Mouse (Mus musculus): ENCODE measurements around the gene Col24a1. TPM values are rescaled to one million over a fixed set of nuclear protein-coding genes. Genes with fewer than 3 reads are reported as not detected.

The Col24a1 gene
- polyA plus RNA-seq, 1 experiment from 2014 or later, result 0.37 TPM

DNA sequence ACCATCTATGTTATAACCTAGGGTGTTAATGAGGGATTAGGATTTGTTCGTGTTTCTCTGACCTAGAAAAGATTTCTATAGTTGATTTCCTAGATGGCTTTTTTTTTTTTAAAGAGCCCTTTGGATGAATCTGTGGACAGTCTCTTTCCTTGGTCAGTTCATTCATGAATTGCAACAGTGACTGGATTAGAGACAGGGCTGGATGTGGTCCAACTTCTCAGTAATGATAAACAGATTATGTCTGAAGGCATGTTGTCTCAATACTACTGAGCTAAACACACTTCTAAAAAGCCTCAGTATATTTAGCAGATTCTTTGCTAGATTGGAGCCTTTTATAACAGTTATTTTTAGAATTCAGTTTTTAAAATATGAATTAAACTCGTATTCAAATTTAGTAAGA, 44.9 kb downstream of the Col24a1 start:
- WGBS, result 57% methylated on average over 2 of the region's 2 CpGs

GRCm38 (mm10) chr3:145339851-145340499, 47.7 kb downstream of the Col24a1 start:
- Histone ChIP-seq H3K9ac (replicated peaks; ENCODE audit: low read length) (no peak overlapping the region), H3K4me2 (ENCODE audit: low read length) (no peak overlapping the region), H3K4me3 (replicated peaks; ENCODE audit: low read depth, low read length) (no peak overlapping the region), H3K4me1 (ENCODE audit: control insufficient read depth, insufficient read depth, low read length) (no peaks in the 10 kb centered on the region), H3K27me3 (ENCODE audit: control insufficient read depth, insufficient read depth, low read length) (no peaks in the 10 kb centered on the region), H3K27ac (replicated peaks; ENCODE audit: low read depth, low read length) (no peak overlapping the region), H3K9me3 (ENCODE audit: control insufficient read depth, low read length) (no peaks in the 10 kb centered on the region), H3K36me3 (ENCODE audit: control insufficient read depth, insufficient read depth, low read length) (no peaks in the 10 kb centered on the region)
- WGBS, result 90% methylated on average over 10 of the region's 10 CpGs
- ATAC-seq (ENCODE audit: low FRiP score, low TSS enrichment), result no peak
- DNase-seq, result no peak

More for the DNA sequence above, 44.9 kb downstream of the Col24a1 start:
- Histone ChIP-seq H3K4me2 (ENCODE audit: low read length) (no peak overlapping the region), H3K27ac (replicated peaks; ENCODE audit: low read depth, low read length) (no peak overlapping the region), H3K27me3 (ENCODE audit: control insufficient read depth, insufficient read depth, low read length) (no peaks in the 10 kb centered on the region), H3K9ac (replicated peaks; ENCODE audit: low read length) (no peak overlapping the region), H3K36me3 (ENCODE audit: control insufficient read depth, insufficient read depth, low read length) (no peaks in the 10 kb centered on the region), H3K4me1 (ENCODE audit: control insufficient read depth, insufficient read depth, low read length) (no peaks in the 10 kb centered on the region), H3K9me3 (ENCODE audit: control insufficient read depth, low read length) (no peaks in the 10 kb centered on the region), H3K4me3 (replicated peaks; ENCODE audit: low read depth, low read length) (no peak overlapping the region)
- ATAC-seq (ENCODE audit: low FRiP score, low TSS enrichment) (no peak), DNase-seq (peak; percentile 32)

DNA sequence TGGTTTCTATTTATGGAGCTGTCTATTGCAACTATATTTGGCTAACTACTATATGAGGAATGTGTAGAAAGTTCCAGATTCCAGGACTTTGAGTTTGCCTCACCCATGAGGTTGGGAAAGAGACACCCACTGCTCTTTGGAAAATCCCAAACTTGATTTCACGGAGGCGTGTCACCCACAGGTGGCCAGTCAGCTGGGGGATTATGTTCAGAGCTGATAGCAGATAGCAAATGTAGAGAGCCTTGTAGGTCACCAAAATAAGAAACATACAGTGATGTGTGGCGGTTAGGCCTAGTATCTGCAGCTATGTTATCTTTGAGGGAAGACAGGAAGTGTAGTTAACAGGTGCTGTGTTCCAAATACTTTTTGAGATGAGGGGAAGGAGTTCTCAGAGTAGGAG, 56.4 kb downstream of the Col24a1 start:
- no peaks in the 10 kb centered on the region for H3K36me3 ChIP-seq (ENCODE audit: control insufficient read depth, insufficient read depth, low read length)
- H3K9ac ChIP-seq (replicated peaks; ENCODE audit: low read length), result no peak overlapping the region
- H3K27ac ChIP-seq (replicated peaks; ENCODE audit: low read depth, low read length), result no peak overlapping the region
- 92% methylated on average over 3 of the region's 3 CpGs for WGBS
- H3K4me1 ChIP-seq (ENCODE audit: control insufficient read depth, insufficient read depth, low read length), result no peaks in the 10 kb centered on the region
- DNase-seq, result no peak
- H3K9me3 ChIP-seq (ENCODE audit: control insufficient read depth, low read length), result no peaks in the 10 kb centered on the region
- H3K4me3 ChIP-seq (replicated peaks; ENCODE audit: low read depth, low read length), result no peak overlapping the region
- no peak for ATAC-seq (ENCODE audit: low FRiP score, low TSS enrichment)
- H3K4me2 ChIP-seq (ENCODE audit: low read length), result no peak overlapping the region
- no peaks in the 10 kb centered on the region for H3K27me3 ChIP-seq (ENCODE audit: control insufficient read depth, insufficient read depth, low read length)

DNA sequence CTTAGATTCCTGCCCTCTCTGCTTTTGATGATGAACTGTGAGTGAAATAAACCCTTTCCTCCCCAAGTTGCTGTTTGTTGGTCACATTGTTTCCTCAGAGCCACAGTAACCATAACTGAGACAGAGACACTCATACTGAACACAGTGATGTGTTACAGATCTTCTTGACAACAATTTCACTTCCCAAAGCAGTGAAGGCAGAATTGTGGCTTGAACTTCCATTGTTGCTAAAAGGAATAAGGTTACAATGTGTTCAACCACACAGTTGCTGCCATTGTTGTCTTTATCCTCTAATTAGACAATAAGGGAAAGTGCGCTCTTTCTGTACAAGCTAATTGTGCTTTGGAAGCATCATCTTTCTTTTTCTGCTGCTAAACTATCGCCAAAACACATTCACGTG, 61.7 kb downstream of the Col24a1 start:
- Histone ChIP-seq H3K4me3 (replicated peaks; ENCODE audit: low read depth, low read length) (no peak overlapping the region), H3K27ac (replicated peaks; ENCODE audit: low read depth, low read length) (no peak overlapping the region), H3K27me3 (ENCODE audit: control insufficient read depth, insufficient read depth, low read length) (no peaks in the 10 kb centered on the region), H3K9ac (replicated peaks; ENCODE audit: low read length) (no peak overlapping the region), H3K4me2 (ENCODE audit: low read length) (no peak overlapping the region), H3K36me3 (ENCODE audit: control insufficient read depth, insufficient read depth, low read length) (no peaks in the 10 kb centered on the region), H3K4me1 (ENCODE audit: control insufficient read depth, insufficient read depth, low read length) (no peaks in the 10 kb centered on the region), H3K9me3 (ENCODE audit: control insufficient read depth, low read length) (no peaks in the 10 kb centered on the region)
- no peak for DNase-seq
- no peak for ATAC-seq (ENCODE audit: low FRiP score, low TSS enrichment)
- WGBS, result 91% methylated on average over 3 of the region's 3 CpGs

DNA sequence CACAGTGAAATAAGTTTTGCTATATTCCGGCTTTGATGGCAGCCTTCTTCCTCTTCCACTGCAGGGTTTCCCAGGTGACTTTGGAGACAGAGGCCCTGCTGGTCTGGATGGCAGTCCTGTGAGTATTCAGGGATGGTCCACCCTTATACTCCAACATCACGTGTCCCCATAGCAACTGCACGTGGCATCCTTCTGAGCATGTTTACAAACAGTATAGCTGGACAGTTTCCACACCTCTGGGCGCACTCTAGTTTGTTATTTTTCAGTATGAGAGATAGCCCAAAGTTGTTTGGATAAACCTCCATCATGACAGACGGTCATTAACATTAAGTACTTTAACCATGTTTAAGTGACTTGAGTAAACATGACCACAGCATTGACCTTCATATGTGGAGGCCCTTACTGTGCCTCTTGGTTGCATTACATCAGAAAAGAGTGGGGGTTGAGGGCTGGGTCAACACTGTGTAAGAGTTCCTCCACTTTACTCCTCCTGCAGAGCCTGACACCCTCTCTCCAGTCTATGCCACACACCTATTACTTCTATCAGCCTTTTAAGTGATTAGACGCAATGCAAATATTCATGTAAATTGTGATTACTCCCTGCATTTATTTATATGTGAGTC, 64.7 kb downstream of the Col24a1 start:
- H3K9me3 ChIP-seq (ENCODE audit: control insufficient read depth, low read length), result no peaks in the 10 kb centered on the region

DNA sequence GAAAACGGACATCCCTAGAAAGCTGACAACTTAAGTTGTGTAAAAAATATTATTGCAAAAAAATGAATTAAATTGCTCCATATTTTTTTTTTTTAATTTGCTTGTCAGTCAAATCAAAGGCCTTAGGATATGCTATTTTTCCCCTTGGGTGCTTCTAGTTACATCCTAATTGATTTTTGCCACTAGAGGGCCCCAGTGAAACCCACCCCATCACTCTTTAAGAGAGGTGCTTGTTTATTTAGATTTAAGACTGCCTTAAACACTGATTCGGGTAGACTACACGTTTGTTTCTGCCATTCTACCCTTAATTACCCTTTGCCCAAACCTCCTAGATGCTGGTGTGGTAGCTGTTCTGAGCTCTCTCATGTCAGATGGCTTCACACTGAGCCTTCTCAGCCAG, 73.0 kb downstream of the Col24a1 start:
- WGBS, result 53% methylated on average over 3 of the region's 3 CpGs
- DNase-seq (peak; percentile 35), ATAC-seq (ENCODE audit: low FRiP score, low TSS enrichment) (no peak)
- H3K4me2 ChIP-seq (ENCODE audit: low read length), result no peak overlapping the region
- H3K9me3 ChIP-seq (ENCODE audit: control insufficient read depth, low read length), result no peaks in the 10 kb centered on the region
- no peaks in the 10 kb centered on the region for H3K36me3 ChIP-seq (ENCODE audit: control insufficient read depth, insufficient read depth, low read length)
- H3K4me1 ChIP-seq (ENCODE audit: control insufficient read depth, insufficient read depth, low read length), result no peaks in the 10 kb centered on the region
- no peak overlapping the region for H3K9ac ChIP-seq (replicated peaks; ENCODE audit: low read length)
- no peak overlapping the region for H3K4me3 ChIP-seq (replicated peaks; ENCODE audit: low read depth, low read length)
- H3K27ac ChIP-seq (replicated peaks; ENCODE audit: low read depth, low read length), result no peak overlapping the region
- H3K27me3 ChIP-seq (ENCODE audit: control insufficient read depth, insufficient read depth, low read length), result no peaks in the 10 kb centered on the region

More for the DNA sequence above, 64.7 kb downstream of the Col24a1 start:
- DNase-seq, result no peak
- H3K4me3 ChIP-seq (replicated peaks; ENCODE audit: low read depth, low read length), result no peak overlapping the region
- ATAC-seq (ENCODE audit: low FRiP score, low TSS enrichment), result no peak
- no peaks in the 10 kb centered on the region for H3K36me3 ChIP-seq (ENCODE audit: control insufficient read depth, insufficient read depth, low read length)
- no peaks in the 10 kb centered on the region for H3K27me3 ChIP-seq (ENCODE audit: control insufficient read depth, insufficient read depth, low read length)
- H3K4me1 ChIP-seq (ENCODE audit: control insufficient read depth, insufficient read depth, low read length), result no peaks in the 10 kb centered on the region
- H3K4me2 ChIP-seq (ENCODE audit: low read length), result no peak overlapping the region
- H3K27ac ChIP-seq (replicated peaks; ENCODE audit: low read depth, low read length), result no peak overlapping the region
- 92% methylated on average over 6 of the region's 6 CpGs for WGBS
- no peak overlapping the region for H3K9ac ChIP-seq (replicated peaks; ENCODE audit: low read length)

GRCm38 (mm10) chr3:145367176-145367717, 75.0 kb downstream of the Col24a1 start:
- Histone ChIP-seq H3K9ac (replicated peaks; ENCODE audit: low read length) (no peak overlapping the region), H3K4me3 (replicated peaks; ENCODE audit: low read depth, low read length) (no peak overlapping the region), H3K36me3 (ENCODE audit: control insufficient read depth, insufficient read depth, low read length) (no peaks in the 10 kb centered on the region), H3K4me1 (ENCODE audit: control insufficient read depth, insufficient read depth, low read length) (no peaks in the 10 kb centered on the region), H3K27me3 (ENCODE audit: control insufficient read depth, insufficient read depth, low read length) (no peaks in the 10 kb centered on the region), H3K27ac (replicated peaks; ENCODE audit: low read depth, low read length) (no peak overlapping the region), H3K9me3 (ENCODE audit: control insufficient read depth, low read length) (no peaks in the 10 kb centered on the region), H3K4me2 (ENCODE audit: low read length) (no peak overlapping the region)
- WGBS, result 88% methylated on average over 4 of the region's 4 CpGs
- no peak for DNase-seq
- ATAC-seq (ENCODE audit: low FRiP score, low TSS enrichment), result no peak

DNA sequence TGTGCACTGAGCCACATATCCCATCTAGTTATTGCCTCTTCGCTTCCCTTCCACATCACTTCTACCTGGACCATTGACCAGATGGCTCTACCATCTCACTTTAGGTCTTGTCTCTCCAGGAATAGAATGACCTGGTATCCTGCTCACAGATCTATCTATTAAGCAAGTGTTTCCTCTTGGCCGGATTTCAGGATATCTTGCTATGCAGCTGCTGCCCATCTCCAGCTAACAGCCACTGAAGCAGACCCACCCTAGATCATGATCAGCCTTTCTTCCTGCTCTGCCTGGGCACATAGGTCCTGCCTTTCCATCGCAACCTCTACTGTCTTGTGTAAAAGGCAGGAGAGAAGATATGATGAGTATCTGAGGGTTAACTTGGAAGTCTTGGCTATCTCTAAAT, 84.0 kb downstream of the Col24a1 start:
- DNase-seq, result no peak
- Histone ChIP-seq H3K9me3 (ENCODE audit: control insufficient read depth, low read length) (no peaks in the 10 kb centered on the region), H3K4me2 (ENCODE audit: low read length) (no peak overlapping the region), H3K9ac (replicated peaks; ENCODE audit: low read length) (no peak overlapping the region), H3K27me3 (ENCODE audit: control insufficient read depth, insufficient read depth, low read length) (no peaks in the 10 kb centered on the region), H3K27ac (replicated peaks; ENCODE audit: low read depth, low read length) (no peak overlapping the region), H3K4me1 (ENCODE audit: control insufficient read depth, insufficient read depth, low read length) (no peaks in the 10 kb centered on the region), H3K36me3 (ENCODE audit: control insufficient read depth, insufficient read depth, low read length) (no peaks in the 10 kb centered on the region), H3K4me3 (replicated peaks; ENCODE audit: low read depth, low read length) (no peak overlapping the region)
- WGBS, result 96% methylated on average over 3 of the region's 3 CpGs
- no peak for ATAC-seq (ENCODE audit: low FRiP score, low TSS enrichment)

DNA sequence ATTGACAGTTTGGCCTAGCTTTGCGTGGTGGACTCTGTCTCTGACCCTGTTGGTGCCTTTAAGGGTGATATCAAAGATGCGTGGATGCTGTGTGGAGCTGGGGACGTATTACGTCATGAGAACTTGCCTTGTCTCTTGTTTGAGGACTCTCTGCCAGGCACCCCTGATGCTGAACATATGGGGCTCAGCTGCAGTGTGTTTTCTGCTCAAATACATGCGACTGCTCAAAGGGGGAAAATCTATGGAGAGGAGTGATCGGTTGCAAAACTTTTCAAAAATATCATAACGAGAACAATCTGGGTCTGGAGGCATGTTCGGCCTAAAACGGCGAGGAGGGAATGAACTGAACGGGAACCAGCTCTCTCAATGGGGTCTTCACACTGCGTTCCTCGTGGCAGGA, 90.8 kb downstream of the Col24a1 start:
- H3K27ac ChIP-seq (replicated peaks; ENCODE audit: low read depth, low read length), result no peak overlapping the region
- ATAC-seq (ENCODE audit: low FRiP score, low TSS enrichment) (no peak), DNase-seq (no peak)
- H3K4me2 ChIP-seq (ENCODE audit: low read length), result no peak overlapping the region
- no peaks in the 10 kb centered on the region for H3K9me3 ChIP-seq (ENCODE audit: control insufficient read depth, low read length)
- WGBS, result 87% methylated on average over 13 of the region's 13 CpGs
- no peak overlapping the region for H3K9ac ChIP-seq (replicated peaks; ENCODE audit: low read length)
- H3K4me1 ChIP-seq (ENCODE audit: control insufficient read depth, insufficient read depth, low read length), result no peaks in the 10 kb centered on the region
- no peaks in the 10 kb centered on the region for H3K27me3 ChIP-seq (ENCODE audit: control insufficient read depth, insufficient read depth, low read length)
- no peak overlapping the region for H3K4me3 ChIP-seq (replicated peaks; ENCODE audit: low read depth, low read length)
- no peaks in the 10 kb centered on the region for H3K36me3 ChIP-seq (ENCODE audit: control insufficient read depth, insufficient read depth, low read length)

All from midbrain, embryonic 14.5 days (tissue).